Mouse (Mus musculus) gastrocnemius, adult 2 months (tissue): Measurements from ENCODE around the gene Cdh16. TPM values are rescaled to one million over a fixed set of nuclear protein-coding genes. Genes with fewer than 3 reads are reported as not detected.

Experiments used
- DNase-seq: peaks from one replicate; pipeline ENCODE4 v3.0.0; 2022
- H3K27ac ChIP-seq: fragments of 200-600 bp; 2 replicates; pipeline ENCODE4 v1.8.1; 2022; ENCODE audit warnings: mild to moderate bottlenecking
- H3K4me3 ChIP-seq: fragments of 200-600 bp; 2 replicates; pipeline ENCODE4 v1.8.1; 2022; ENCODE audit warnings: mild to moderate bottlenecking, moderate library complexity
- CTCF ChIP-seq: fragments of 200-600 bp; IDR thresholded peaks from 2 replicates; pipeline ENCODE4 v1.8.1; 2022; ENCODE audit warnings: antibody characterized with exemption, mild to moderate bottlenecking, moderate library complexity
- intact Hi-C: fragments of 180-260 bp; cut with DNase I; formaldehyde crosslinking; loops from one replicate; pipeline ENCODE4 v1.15.1; 2025
- total RNA-seq, 2 experiments: library from RNA; stranded (reverse); gene quantifications; 2 replicates each; pipeline ENCODE4 v1.2.3; 2021

The Cdh16 gene
- total RNA-seq, 2 experiments from 2014 or later: not detected

DNA sequence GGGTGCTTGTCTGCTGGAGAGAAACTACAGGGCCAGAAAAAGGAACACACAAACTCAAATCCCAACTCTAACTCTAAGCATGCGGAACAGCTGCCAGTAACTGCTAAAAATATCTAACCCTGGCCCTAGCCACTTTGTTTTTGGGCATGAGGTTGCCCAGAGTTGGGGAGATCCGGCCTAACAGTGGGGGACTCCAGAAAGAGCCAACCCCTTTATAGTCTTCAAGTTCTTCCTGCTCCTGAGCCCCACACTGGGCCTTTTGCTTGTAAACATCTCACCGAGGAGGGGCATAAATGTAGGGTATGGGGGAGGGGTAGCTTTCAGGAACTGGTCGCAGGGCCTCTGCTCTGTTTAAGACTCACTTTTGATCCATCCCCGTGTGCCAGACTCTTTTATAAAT, 7.8 kb upstream of the Cdh16 start:
- peak overlapping the region; percentile 78 for H3K27ac ChIP-seq
- H3K4me3 ChIP-seq: peak overlapping the region; percentile 71
- TF ChIP-seq CTCF: no peak
- DNase-seq: peak; percentile 27
- intact Hi-C loops: no loop called here

DNA sequence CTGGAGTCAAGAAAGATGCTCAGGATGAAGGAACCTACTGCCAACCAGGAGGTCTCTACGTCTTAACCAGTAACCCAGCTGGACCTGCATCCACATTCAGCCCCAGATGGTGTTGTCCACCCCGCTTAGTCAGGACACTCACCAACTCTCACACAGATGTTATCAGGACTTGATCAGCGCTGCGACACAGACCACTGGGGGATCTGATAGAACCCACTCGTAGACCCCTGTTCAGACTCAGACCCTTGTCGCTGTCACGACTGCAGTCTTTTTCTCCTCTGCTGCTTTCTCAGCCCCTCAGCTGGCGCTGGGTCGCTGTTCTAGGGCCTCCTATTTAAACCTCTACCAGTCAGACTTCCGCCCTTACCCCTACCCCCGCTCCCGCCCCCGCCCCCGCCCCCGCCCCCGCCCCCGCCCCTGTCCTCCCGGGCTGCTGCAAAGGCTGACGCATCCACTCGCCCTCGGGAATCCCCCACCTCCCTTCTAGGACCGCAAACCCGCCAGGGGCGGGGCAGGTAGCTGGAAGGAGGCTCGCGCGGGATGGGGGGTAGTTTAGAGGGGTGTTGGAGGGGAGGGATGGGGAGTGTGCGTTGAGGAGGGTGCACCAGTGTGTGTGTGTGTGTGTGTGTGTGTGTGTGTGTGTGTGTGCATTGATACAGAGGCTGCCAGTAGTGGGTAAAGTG, 6.9 kb upstream of the Cdh16 start, which contains the start of gene Rrad:
Gene Rrad (minus strand): TSS at position 347 of the 683 bp plus-strand sequence.
- DNase-seq: peak; percentile 65
- Histone ChIP-seq H3K27ac (peak within 1 kb of the TSS; percentile 78), H3K4me3 (peak within 1 kb of the TSS; percentile 71)
- intact Hi-C loops: no loop called here
- no peak for TF ChIP-seq CTCF

GRCm38 (mm10) chr8:104630574-104630973, 6.4 kb upstream of the Cdh16 start:
- peak; percentile 21 for TF ChIP-seq CTCF
- Histone ChIP-seq H3K27ac (peak overlapping the region; percentile 75), H3K4me3 (peak overlapping the region; percentile 71)
- DNase-seq: peak; percentile 63
- intact Hi-C loops: no loop called here

- Histone ChIP-seq H3K27ac (peak overlapping the region; percentile 75), H3K4me3 (peak overlapping the region; percentile 71)
- no peak for DNase-seq
- intact Hi-C loops: no loop called here
- TF ChIP-seq CTCF: no peak
These were observed 5.9 kb upstream of the Cdh16 start for GRCm38 (mm10) chr8:104630111-104630479.

GRCm38 (mm10) chr8:104629306-104630110, 5.3 kb upstream of the Cdh16 start:
- Histone ChIP-seq H3K4me3 (peak overlapping the region; percentile 71), H3K27ac (peak overlapping the region; percentile 75)
- TF ChIP-seq CTCF: no peak
- DNase-seq: peak; percentile 69
- intact Hi-C loops: no loop called here

DNA sequence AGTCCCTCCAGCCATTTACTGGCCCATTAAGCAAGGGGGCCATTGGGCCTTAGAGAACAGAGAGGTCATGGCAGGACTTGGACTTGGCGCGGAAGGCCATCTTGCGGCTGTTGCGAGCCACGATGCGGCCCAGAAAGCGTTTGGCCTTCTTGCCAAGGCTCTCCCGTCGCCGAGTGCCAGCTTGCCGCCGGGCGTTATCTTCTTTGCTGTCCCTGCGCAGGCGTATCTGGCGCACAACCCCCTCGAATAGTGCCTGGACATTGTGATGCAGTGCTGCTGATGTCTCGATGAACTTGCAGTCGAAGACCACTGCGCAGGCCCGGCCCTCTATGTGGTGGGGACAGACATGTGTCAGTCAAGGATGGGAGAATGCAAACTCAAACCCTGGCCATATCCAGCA, 4.2 kb upstream of the Cdh16 start:
- intact Hi-C loops: no loop called here
- no peak overlapping the region for H3K4me3 ChIP-seq
- no peak for DNase-seq
- no peak for TF ChIP-seq CTCF
- H3K27ac ChIP-seq: peak overlapping the region; percentile 75

GRCm38 (mm10) chr8:104627065-104627740, 3.0 kb upstream of the Cdh16 start:
- TF ChIP-seq CTCF: no peak
- H3K4me3 ChIP-seq: no peak overlapping the region
- H3K27ac ChIP-seq: no peak overlapping the region
- DNase-seq: no peak
- intact Hi-C loops: no loop called here

GRCm38 (mm10) chr8:104620765-104621164, 3.4 kb downstream of the Cdh16 start:
- H3K27ac ChIP-seq: no peak overlapping the region
- intact Hi-C loops: no loop called here
- DNase-seq: no peak
- no peak for TF ChIP-seq CTCF
- no peak overlapping the region for H3K4me3 ChIP-seq

DNA sequence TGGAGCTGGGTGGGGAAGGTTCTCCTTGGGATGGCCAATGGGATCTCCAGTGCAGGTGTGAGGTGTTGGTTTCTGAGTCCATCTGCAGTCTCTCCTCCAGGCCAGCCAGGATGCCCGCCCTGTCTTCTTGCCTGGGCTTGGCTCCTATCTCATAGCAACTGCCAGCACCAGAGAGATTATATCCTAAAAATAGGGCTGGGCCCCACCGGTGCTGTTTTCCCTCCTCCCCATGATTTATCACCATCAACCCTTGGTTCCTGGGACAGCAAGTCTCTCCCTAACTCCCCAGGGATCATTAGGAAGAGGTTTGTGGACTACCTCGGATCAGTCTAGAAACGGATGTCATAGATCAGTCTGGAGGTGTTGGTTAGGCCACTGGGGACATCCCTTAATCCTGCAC, 11.1 kb downstream of the Cdh16 start:
- intact Hi-C loops: no loop called here

DNA sequence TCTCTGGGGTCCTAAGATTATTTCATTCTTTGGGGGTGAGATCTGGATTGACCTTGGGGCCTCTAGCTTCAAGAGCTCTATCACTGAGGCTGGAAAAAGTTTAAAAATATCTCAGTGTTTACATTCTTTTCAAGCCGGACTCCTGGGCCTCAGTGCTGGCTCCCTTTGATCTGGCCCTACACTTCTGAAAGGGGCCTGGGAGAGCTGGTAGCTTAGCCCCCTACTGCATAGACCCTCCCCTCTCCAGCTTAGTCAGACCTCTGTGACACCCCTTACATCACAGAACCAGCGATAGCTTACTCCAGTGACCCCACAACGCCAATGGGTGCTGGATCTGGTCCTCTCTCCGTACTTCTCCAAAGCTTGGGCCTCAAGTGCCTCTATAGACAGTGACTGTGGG, 12.6 kb downstream of the Cdh16 start:
- no peak for TF ChIP-seq CTCF
- H3K27ac ChIP-seq: peak overlapping the region; percentile 68
- H3K4me3 ChIP-seq: no peak overlapping the region
- intact Hi-C loops: no loop called here
- DNase-seq: no peak

More for the DNA sequence above, 11.1 kb downstream of the Cdh16 start:
- peak; percentile 65 for DNase-seq
- no peak for TF ChIP-seq CTCF
- H3K27ac ChIP-seq: peak overlapping the region; percentile 51
- H3K4me3 ChIP-seq: no peak overlapping the region

DNA sequence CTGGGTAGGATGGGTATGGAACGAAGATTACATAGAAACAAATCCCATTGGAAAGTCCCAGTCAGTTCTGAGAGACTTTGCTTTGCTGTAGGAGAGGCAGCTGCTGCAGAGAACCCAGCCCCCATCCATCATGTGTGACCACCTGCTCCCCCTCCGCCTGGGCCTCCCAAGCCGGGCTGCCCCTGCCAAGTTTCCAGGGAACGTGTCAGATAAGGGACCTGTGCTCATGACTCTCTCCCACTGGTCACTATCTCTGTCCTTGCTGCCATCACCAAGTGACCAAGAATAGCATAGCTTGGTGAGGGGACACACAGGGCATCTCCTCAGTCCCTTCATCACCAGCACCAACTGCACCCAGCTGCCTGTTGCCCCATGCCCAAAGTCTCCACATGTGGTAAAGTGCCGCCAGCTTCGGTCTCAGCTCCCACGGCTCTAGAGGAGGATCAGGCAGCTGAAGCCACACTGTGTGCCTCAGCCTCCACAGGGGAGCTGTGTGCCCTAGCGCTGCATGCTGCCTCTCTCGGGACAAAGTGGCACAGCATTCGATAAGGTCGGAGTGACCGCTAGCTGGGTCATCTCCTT, 13.9 kb downstream of the Cdh16 start:
- Histone ChIP-seq H3K27ac (peak overlapping the region; percentile 68), H3K4me3 (no peak overlapping the region)
- peak; percentile 56 for DNase-seq
- TF ChIP-seq CTCF: no peak
- intact Hi-C loops: no loop called here

DNA sequence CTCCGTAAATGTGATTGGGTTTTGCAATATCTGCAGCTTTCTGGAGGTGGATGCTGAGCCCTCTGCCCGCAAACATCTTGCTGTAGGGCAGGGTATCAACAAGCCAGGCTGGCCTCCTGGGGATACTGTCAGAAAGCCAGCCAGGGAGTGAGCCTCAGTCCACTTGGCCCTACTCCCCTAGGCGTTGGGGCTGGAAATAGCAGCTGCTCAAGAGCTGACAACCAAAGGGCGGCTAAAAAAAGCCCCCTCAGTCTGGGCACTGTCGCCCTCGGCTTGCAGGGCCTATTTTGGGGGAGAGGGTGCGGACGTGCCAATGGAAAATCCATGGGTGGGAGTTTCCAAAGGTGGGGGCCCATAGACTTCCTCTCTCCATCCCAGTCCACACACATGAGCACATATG, 15.0 kb downstream of the Cdh16 start:
- peak; percentile 87 for DNase-seq
- H3K27ac ChIP-seq: peak overlapping the region; percentile 68
- no peak for TF ChIP-seq CTCF
- intact Hi-C loops: no loop called here
- H3K4me3 ChIP-seq: no peak overlapping the region
